Mouse (Mus musculus): ENCODE measurements around the gene Tmem106c.

Gene Tmem106c

DNA sequence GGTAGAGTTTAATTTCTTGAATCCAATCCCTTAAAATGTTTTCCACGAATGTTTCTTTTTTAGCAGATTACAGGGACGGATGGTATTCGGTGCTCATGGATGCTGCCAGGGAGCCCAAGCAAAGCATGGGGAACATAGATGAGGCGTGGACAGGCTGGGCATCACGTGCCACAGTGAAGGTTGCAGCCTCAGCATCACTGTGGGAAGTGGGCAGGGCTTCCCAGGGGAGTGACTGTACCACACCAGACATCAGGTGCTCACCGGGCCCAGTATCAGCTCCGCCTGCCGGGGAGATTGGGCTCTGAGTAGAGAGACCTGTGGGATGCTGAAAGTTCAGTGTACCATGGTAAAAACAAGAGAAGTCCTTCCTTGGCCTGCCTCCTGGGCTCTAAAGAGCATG, 9.3 kb upstream of the Tmem106c start:
- no peak for DNase-seq

- no peak for DNase-seq
Observed at GRCm38 (mm10) chr15:97955286-97955685, 8.7 kb upstream of the Tmem106c start.

GRCm38 (mm10) chr15:97955742-97956141, 8.3 kb upstream of the Tmem106c start:
- DNase-seq = no peak

DNA sequence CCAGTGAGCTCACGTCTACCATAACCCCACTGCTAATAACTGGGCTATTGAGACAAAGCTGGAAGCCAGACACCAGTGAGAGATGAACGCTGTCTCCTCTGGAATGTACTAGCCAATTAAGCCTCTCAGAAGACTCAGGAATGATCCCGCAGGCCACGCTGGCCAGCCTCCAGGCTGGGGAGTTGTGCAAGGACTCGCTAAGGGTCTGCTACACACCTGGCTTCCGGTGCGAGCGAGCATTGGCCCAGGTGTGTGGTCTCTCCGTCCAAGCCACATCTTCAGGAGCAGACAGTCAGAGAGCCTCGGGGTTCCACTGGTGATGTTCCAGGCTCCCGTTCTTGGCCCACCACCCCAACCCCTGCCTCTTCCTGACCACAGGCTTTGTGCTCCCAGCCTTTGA, 7.6 kb upstream of the Tmem106c start:
- DNase-seq = no peak

DNA sequence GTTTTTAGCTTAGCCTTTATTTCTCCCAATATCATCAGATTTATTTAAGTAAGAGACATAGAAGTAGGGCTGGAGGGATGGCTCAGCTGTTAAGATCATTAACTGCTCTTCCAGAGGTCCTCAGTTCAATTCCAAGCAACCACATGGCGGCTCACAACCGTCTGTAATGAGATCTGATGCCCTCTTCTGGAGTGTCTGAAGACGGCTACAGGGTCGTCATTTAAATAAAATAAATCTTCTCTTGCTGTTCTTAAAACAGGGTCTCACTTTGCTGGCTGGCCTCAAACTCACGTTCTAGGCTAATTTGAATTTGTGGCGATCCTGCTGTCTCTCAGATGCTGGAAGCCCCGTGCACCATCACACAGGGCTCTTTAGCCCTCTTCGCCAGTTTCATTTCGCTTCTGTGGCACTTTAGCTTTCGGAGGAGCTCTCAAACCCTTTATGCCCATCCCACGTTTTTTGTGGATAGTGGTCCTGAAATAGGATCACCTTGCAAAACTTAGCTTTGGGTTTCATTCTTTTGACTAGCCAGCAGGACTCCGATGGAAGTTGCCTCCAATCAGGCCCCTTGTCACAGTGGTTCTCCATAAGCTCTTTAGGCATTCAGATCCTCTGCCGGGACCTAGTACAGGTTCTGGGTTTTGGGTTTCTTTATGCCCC, 541 bp upstream of the Tmem106c start:
- no peak for DNase-seq

DNA sequence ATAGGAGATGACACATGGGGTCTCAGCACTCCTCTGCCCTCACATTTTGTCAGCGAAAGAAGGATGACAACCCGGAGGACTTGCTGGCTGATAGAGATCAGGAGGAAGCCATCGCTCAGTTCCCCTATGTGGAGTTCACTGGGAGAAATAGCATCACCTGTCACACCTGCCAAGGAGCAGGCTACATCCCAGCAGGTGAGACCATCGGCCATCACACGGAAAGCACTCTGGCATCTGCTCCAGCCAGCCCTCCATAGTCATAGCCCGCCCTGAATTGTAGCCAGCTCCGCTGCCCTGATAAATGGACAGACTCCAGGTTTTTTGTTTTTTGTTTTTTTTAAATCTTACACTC, 812 bp downstream of the Tmem106c start:
- DNase-seq = no peak

GRCm38 (mm10) chr15:97965311-97966045, 1.5 kb downstream of the Tmem106c start:
- no peak for DNase-seq

DNA sequence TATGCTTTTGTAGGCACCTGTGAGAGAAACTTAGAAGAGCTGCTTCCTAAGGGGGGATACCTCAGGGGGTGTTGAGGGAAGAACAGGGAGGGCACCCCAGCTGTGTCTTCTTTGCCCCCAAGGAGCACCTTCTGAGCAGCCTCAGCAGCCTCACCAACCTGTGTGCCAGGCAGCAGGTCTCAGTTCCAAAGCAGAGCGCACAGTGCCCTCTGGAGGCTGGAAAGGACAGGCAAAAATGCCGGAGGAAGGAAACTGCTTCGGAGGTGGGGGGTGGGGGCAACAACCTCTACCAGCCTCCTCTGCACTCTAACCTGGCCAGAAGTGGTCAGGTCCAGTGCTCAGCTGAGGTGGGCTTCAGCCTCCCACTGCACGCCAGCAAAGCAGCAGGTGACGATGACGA, 6.3 kb downstream of the Tmem106c start:
- peak; percentile 31 for DNase-seq

GRCm38 (mm10) chr15:97972580-97972979, 8.6 kb downstream of the Tmem106c start:
- no peak for DNase-seq

GRCm38 (mm10) chr15:97973248-97974005, 9.4 kb downstream of the Tmem106c start:
- DNase-seq = no peak

DNA sequence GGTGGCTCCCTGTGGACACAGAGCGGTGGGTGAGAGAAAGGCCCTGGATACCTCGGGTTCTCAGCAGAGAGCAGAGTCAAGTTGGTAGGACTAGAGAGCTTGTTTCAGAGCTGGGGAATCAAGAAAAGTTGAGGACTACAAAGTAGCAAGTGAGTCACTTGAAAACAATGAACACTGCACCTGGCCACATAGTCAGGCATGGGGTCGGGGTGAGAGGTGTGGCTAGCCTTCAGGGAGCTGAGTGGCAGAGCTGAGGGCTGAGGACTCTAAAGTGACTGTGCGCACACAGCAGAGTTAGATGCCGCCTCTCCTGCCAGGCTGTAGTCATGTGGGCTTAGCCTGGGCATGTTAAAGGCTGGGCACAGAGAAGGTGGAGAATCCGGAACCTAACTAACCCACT, 17.6 kb downstream of the Tmem106c start:
- DNase-seq = no peak

DNA sequence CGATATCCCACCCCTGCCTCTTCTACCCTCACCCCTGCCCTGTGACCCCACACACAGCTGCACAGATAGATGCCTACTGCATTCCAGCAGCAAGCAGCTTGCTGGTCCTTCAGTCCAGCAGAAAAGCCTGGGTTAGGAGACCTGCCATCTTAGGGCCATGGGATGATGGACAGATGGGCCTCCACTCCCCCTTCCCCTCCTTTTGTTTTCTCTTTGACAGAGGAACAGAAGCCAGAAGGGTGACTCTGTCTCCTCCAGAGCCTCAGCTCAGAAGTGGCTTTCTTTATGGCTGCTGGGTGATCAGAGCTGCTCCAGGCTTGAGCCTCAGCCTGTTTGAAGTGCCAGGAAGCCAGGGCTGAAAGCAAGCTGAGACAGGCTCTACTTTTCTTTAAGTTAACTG, 25.5 kb downstream of the Tmem106c start:
- no peak for DNase-seq

GRCm38 (mm10) chr15:97990124-97990523, 26.1 kb downstream of the Tmem106c start:
- no peak for DNase-seq

GRCm38 (mm10) chr15:97990721-97991120, 26.7 kb downstream of the Tmem106c start:
- no peak for DNase-seq

DNA sequence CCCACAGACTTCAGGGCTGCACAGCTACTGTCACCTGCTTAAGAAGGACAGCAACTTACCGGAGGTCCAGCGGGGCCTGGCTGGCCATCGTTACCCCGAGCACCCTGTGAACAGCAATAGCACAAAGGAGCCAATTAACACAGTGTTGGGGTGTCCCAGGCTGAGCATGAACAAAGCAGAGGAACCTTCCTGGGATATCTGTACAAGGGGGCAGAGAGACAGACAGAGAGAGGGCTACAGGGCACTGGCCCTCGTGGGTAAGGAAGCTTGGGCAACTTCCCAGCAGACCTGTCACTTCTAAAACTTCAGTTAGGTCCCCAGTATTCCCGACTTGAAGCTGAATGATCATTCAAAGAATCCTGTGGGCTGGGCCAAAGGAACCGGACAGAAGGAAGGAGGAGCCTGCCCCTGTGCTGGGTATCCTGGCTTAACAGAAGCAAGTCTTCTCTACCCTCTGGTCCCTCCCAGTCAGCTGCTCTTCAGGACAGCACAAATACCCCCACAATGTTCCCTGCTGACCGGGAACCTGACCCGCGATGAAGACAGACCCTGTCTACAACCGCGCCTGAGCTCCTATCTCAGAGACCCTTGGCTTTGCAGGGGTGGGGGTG, 27.4 kb downstream of the Tmem106c start:
- DNase-seq = no peak

- no peak for DNase-seq
Observed at GRCm38 (mm10) chr15:97992027-97992711, 28.2 kb downstream of the Tmem106c start.

DNA sequence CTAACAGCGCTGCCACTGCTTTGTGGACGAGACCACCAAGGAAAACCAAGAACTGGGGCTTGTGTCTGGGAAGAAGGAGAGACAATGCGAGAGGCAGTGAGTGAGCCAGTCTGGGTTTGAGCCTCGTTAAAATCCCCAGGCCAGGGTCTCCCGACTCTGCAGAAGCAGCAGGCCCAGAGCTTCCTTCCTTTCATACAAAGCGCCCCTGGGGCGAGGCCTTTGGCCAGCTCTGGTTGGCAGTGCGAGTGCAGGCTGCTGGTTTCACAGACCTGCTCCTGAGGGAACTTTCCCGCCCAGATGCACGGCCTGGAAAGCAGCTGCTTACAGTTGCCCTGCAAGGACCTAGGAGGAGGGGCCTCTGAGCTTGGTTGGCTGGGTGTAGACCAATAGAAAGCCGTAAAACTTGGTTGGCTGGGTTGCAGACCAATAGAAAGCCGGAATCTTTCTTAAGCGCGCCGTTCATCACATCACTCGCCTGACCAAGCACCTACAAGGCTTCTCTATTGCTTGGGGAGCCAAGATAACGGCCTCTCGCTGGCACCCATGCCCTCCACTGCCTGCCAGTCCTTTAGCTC, 28.8 kb downstream of the Tmem106c start:
- DNase-seq = peak; percentile 76

DNA sequence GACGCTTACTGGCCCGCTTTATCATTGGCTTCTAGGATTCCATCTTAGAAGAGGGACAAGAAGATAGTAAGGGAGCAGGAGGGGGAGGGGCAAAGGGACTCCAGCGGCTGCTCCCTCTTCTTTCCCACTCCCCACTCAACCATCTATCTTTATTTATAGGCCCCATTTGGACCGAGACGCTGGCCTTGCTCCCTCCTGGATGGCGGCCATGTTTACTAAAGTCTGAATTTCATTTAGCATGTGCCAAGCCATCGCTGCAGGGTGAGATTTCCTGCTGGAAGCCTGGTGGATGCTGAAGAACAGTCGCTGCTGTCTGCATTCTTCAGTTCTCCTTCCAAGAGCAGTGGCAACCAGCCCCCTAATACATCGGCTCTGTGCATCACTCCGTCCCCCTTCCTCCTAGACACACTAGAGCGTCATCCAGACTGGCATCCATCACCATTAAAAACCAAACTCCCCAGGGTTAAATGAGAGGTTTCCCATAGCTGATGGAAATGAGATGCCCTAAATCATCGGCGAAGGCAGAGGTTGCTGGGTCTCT, 32.8 kb downstream of the Tmem106c start:
- no peak for DNase-seq

DNA sequence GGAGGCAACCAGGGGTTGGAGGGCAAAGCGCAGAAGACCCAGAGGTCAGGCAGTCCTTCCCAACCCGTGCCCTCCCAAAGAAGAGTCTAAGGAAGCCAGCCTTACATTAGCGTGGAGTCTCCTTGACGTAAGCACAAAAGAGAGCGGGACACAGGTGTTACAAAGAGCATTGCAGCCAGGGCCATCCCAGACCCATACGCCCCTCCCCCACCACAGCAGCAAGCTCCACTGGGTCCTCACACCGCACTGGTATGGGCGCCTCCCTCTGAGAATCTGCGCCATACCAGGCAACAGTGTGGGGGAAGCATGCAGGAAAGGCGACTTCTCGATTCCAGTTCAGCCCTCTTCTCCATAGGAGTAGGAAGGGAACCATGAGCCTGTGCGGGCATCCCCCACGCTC, 35.5 kb downstream of the Tmem106c start:
- no peak for DNase-seq

GRCm38 (mm10) chr15:97999991-98000390, 36.0 kb downstream of the Tmem106c start:
- DNase-seq = no peak

DNA sequence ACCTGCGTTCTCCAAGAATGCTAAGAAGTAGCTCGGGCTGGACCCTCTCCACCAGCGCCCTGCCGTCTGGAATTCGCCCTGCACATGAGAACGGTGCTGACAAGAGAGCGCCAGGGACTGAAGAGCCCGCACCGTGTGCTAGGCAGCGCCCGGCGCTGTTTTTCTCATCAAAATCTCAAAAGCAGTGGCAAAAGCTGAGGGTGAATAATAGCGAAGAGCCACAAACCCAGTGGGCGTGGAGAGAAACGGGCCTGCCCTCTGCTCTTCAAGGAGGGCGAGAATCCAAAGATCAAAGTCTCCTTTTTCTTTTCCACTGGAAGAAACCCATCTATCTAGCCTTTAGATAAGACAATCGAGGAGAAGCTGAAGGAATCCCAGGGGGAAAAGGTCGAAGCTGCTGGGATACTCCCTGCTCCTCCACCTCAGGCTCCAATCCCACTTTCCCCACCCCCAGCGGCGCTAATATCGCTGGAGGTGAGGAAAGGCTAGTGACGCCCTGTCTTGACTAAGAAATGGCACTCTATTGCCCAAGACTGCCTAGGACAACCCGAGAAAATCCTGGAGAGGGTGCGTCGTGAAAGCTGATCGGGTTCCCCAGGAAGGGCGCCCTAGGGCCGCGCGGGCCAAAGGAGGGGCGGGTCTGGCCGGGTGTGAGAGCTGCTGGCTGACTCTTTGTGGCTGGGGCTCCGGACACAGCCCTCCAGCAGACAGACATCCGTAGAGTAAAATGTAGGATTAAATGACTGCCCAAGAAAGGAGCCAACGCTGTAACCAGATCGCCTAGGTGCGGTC, 37.5 kb downstream of the Tmem106c start:
- peak; percentile 17 for DNase-seq

All from kidney, adult 18-20 months (tissue).